Mouse (Mus musculus) hindlimb bud, embryonic 11.5 days (tissue): ENCODE results near the gene Gm49393.
"Not testable (repeated sequence)": the region's sequence is repeated elsewhere in the genome, so short reads cannot be mapped to it uniquely, and the experiment has no call there.

Source experiments
- DNase-seq: peaks from one replicate; pipeline ENCODE4 v3.0.0-alpha.2; 2012; ENCODE audit warnings: low read depth, low spot score; ENCODE audit errors: extremely low spot score

Gene Gm49393

DNA sequence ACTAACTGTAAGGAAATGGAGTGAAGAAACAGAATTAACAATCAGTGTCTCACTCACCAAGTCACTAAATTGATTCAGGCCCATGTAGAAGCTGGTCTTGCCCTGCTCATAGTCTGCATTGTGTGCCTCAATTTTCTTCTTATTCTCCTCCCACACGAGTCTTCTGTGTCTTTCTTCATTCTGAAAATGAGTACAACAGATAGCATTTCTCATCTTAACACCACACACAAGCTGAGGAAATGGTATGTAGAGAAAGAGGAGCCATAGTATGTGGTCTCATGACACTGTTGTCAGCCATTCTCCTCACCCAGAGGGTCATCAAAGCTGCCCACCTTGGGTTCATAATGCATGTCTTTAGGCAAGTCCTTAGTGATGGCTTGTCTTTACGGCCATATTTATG is at the start of gene Gm49393:
TSS of gene Gm49393 (minus strand) at position 101 of the 400 bp plus-strand sequence.
- not testable (repeated sequence) for DNase-seq

- DNase-seq, result not testable (repeated sequence)
Observed at GRCm38 (mm10) chr13:60972319-60972718, 36.9 kb upstream of the Gm49393 start.

- DNase-seq, result not testable (repeated sequence)
Observed at GRCm38 (mm10) chr13:60963985-60964384, 28.6 kb upstream of the Gm49393 start.

DNA sequence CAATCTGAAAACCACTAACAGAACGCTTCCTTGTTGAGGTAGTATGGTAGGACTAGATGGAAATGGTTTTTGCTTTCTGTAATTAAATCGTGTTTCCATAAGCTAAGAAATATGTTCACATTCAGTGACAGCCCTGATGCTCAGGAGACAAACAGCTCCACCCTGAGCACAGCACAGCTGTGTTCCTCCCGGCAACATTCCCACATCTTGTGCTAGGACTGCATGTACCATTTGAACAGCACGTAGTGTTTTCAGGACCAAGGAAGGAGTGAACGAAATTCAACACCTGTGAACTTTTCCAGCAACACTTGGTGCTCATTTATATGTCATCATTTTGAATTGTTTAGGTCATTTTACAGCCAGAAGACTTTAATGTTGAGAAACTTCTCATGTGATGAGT is 26.3 kb upstream of the Gm49393 start:
- DNase-seq, result no peak

- DNase-seq, result not testable (repeated sequence)
Observed at GRCm38 (mm10) chr13:60941884-60942283, 6.5 kb upstream of the Gm49393 start, which contains the start of gene Tpbpa. Gene Tpbpa (minus strand): TSS chr13:60941984.

DNA sequence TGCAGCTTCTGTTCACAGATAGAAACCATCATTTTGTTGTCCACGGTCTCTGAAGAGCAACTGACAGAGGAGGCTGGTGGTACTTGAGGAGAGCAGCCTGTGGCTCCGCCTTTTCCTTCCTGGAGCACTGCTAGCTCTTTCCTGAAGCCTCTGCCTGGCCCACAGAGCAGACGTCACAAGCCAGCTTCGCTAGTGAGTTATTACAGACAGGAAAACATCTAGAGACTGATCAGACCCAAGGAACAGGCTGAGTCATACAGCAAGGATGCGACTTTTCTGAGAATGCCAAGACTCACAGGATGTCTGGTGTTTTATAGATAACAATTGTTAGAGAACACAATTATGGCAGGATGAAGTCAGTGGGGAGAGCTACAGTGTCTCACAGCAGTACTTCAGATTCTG is 1.1 kb upstream of the Gm49393 start, which contains the start of the genes Gm49391 and Ctla2a:
TSS of gene Gm49391 (minus strand) at position 72 of the 402 bp plus-strand sequence.
TSS of gene Ctla2a (minus strand) at position 126 of the 402 bp plus-strand sequence.
- DNase-seq, result no peak

DNA sequence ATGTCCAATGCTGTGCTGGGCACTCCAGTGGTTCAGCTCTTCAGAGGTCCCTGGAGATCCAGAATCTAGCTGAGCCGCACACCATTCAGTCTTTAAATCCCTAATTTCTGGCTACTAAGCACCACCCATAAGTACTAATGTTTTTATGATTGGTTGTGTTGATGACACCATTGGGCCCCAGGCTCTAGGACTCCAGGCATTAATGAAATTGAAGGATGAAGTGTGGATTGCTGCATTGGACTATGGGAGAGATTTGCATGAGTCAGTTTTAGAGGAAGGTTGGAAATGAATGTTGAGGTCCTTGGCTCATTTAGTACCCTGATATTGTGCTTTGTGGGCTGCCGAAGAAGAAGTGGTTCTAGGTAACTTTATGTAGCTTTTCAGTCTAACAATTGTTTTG is 30.6 kb downstream of the Gm49393 start, which contains the start of gene Tpbpb:
TSS of gene Tpbpb (minus strand) at position 101 of the 400 bp plus-strand sequence.
- not testable (repeated sequence) for DNase-seq

DNA sequence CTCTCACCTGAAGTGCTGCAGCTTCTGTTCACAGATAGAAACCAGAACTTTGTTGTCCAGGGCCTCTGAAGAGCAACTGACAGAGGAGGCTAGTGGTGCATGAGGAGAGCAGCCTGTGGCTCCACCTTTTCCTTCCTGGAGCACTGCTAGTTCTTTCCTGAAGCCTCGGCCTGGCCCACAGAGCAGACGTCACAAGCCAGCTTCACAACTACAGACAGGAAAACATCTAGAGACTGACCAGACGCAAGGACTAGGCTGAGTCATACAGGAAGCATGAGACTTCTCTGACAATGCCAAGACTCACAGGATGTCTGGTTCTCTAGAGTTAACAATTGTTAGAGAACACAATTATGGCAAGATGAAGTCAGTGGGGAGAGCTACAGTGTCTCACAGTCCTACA is 38.1 kb downstream of the Gm49393 start, which contains the start of gene Ctla2b:
TSS of gene Ctla2b (minus strand) at position 120 of the 400 bp plus-strand sequence.
- no peak for DNase-seq

DNA sequence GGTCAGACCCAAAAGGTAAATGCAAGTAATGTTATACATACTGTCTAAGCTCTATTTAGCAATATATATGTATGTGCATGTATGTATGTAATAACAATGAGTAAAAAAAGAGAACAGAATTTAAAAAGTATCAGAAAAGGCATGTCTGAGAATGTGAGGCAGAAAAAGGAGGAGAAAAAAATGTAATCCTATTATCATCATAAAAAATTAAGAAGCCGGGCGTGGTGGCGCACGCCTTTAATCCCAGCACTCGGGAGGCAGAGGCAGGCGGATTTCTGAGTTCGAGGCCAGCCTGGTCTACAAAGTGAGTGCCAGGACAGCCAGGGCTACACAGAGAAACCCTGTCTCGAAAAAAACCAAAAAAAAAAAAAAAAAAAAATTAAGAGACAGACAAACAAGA is 38.6 kb downstream of the Gm49393 start, which contains the start of gene Gm49392:
TSS of gene Gm49392 (minus strand) at position 101 of the 400 bp plus-strand sequence.
- not testable (repeated sequence) for DNase-seq

- DNase-seq, result no peak
Observed at GRCm38 (mm10) chr13:60895406-60896160, 39.8 kb downstream of the Gm49393 start.

GRCm38 (mm10) chr13:60892301-60892700 is 43.1 kb downstream of the Gm49393 start:
- DNase-seq, result no peak

- DNase-seq, result no peak
Observed at GRCm38 (mm10) chr13:60864281-60864680, 71.1 kb downstream of the Gm49393 start, which contains the start of gene 4930486L24Rik. Gene 4930486L24Rik (minus strand): TSS chr13:60864475.

DNA sequence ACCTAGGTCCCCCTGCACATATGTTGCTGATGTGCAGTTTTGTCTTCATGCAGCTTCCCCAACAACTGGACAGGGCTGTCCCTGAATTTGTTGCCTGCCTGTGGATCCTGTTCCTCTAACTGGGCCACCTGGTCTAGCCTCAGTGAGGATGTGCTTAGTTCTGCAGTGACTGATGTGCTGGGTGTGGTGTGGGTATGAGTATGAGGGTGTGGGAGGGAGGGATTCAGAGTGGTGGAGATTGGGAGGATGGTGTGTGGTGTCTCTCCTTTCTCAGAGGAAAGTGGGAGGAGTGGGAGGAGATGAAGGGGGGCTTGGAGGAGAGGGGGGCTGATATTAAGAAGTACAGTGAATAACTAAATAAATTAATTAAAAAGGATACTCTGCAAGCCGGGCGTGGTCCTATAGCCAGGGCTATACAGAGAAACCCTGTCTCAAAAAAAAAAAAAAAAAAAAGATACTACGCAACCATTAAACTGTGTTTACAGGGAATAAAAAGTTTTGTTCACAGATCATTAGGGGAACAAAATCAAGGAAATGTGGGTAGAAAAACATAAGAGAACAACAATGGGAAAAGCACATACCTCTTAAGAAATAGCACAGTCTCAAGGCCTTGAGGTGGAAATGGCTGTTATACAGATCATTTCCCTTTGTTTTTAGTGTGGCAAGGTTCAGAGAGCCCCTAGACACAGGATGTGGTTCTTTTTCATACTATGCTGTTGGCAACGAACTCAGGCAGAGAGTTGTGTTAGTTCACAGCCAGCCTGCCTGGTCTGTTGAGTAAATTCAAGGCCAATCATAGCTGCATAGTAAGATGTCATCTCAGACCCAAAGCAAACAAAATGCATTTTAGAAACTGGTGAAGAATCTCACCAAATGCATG is 86.9 kb downstream of the Gm49393 start:
- DNase-seq, result no peak

- no peak for DNase-seq
Observed at GRCm38 (mm10) chr13:60843153-60843552, 92.2 kb downstream of the Gm49393 start.

GRCm38 (mm10) chr13:60842703-60843102 is 92.7 kb downstream of the Gm49393 start:
- no peak for DNase-seq

DNA sequence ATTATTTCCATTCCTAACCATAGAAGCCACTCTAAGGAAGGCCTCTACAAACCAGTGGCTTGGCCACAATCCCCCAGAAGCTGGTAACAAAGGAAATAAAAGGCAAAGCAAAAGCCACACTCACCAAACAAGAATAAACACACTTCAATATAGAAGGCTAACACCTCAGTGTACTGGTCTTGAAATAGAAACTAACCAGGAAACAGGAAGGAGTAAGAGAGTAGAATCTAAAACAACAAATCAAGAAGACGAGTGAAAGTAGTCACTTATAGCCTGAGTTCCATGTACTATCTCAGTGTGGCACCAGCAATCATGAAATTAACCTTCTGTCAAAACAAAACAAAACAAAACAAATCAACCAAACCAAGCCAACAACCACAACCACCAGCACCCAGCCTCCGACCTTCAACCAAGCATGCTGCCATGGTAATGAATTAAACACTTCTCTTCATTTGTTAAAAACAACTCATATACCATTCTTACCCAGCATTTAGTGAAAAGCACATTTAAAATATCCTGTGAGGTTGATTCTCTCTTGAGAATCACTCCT is 96.0 kb downstream of the Gm49393 start:
- no peak for DNase-seq

DNA sequence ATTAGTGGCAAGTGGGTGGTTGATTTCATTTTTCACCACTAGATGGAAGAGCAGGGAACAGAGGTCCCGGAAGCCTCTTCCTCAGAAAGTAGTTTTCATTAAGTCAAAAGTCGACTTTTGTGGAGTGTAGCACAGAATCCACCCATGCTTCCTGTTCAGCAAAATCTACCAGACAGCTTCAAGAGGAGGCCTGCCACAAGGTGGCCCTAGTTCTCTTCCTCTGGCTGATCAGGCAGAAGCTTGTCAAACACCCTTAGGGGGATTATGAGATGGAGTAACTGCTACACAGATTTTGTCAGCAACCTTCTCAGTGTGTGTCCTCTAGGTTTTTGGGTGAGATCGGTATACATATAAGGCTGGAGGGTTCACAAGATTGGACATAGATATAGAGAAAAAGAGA is 109.3 kb downstream of the Gm49393 start:
- no peak for DNase-seq

DNA sequence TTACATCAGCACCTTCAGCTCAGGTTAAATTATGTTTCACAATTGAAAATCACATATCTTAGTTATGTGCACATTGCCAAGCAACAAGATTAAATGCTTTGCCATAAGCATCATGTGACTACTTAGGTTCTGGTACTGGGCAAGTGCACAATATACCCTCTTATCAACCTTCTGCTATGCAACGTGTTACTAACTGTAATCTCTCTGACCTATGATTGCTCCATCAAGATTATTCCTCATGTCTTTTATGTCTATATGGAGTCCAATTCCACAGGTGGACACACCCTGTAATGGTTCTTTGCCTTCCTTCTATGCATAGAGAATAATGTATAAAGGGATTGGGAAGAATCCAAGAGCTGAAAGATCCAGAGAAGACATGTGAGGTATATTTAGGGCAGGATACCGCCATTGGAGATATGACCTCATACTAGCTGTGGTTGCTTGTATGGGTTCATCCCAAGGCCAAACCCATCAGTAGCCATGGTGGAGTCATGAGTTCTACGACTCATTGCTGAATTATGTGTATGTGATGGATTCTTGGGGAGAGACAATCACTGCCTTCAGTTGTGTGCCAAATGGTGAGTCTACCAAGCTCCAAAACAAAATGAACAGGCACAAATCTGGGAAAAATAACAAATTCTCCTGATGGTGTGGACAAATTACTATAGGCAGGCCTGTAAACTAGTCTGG is 114.8 kb downstream of the Gm49393 start:
- DNase-seq, result no peak

DNA sequence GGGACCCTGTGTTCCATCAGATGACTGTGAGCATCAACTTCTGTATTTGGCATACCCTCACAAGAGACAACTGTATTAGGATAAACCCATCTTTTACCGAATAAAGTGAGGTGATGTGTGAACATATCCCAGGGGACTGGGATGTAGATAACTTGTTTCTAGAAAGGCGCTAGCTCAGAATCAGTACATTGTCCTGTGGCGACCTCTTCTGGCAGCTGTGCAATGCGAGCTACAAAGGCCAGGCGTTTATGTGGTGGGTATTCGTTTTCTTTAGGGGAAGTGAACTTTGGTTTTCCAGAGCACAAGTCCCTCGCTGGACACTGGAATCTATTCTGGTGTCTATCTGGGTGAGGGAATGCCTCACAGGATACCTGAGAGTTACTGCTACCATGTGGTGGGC is 115.9 kb downstream of the Gm49393 start:
- DNase-seq, result peak; percentile 12

GRCm38 (mm10) chr13:60813722-60814121 is 121.7 kb downstream of the Gm49393 start:
- no peak for DNase-seq
